ENCODE assay signal across 30 mouse cellular contexts in the genomic region with DNA sequence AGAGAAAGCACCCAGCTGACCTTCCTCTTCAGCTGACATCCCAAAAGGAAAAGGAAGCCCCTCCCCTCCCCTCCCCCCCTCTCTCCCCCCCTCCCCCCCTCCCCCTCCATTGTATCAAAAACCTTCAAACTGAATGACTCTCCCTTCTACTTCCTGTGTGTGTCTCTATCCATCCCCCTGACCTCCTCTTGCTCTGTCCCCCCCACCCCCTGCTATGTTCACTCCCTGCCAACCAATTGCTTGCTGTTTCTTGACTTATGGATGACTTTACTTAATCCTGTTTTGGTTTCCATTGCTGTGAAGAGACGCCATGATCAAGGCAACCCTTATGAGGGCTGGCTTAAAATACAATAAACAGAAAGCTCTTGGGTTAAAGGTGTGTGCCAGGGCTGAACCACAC.
DNase-seq lines count a peak whose midpoint lies in the region; ATAC-seq and TF ChIP-seq lines count a peak whose summit lies in the region.
"Had no signal": no experiment of that assay in that cellular context is flagged by ENCODE, and none has a peak within 500 bp of the region (broad histone marks: within the 10 kb centered on the region; RNA-seq: fewer than 3 reads in every experiment).

No protein-coding gene starts in this region.

- TF ChIP-seq CTCF in lung, adult 2 months (IDR thresholded peaks at IDR 0.05; ENCODE audit: insufficient read depth, low read length), result no peak

- H3K4me3 ChIP-seq in neural tube, embryonic 15.5 days (replicated peaks), result no peak overlapping the region
- H3K4me3 ChIP-seq in embryonic facial prominence, embryonic 10.5 days, result no peak overlapping the region
- H3K4me3 ChIP-seq in limb, embryonic 10.5 days, result no peak overlapping the region
- no peak overlapping the region for H3K4me3 ChIP-seq in lung, adult 2 months (replicated peaks; ENCODE audit: extremely low read depth, low read depth, low read length)
- H3K4me3 ChIP-seq: embryonic facial prominence, embryonic 15.5 days; forebrain, embryonic 12.5 days; forebrain, embryonic 15.5 days; gastrocnemius, adult 2 months; heart, adult 2 months; heart, embryonic 10.5 days; heart, embryonic 13.5 days had no signal

- no peak overlapping the region for H3K27ac ChIP-seq in neural tube, embryonic 15.5 days (replicated peaks)
- H3K27ac ChIP-seq in embryonic facial prominence, embryonic 10.5 days (replicated peaks), result peak overlapping the region; percentile 59
- H3K27ac ChIP-seq in limb, embryonic 10.5 days, result peak overlapping the region; percentile 70
- H3K27ac ChIP-seq: embryonic facial prominence, embryonic 15.5 days; forebrain, embryonic 12.5 days; forebrain, embryonic 15.5 days; gastrocnemius, adult 2 months; heart, adult 2 months; heart, embryonic 10.5 days; heart, embryonic 13.5 days; hindbrain, embryonic 14.5 days; hindbrain, postnatal 0 days had no signal

- H3K36me3 ChIP-seq in neural tube, embryonic 15.5 days, result no peaks in the 10 kb centered on the region
- H3K36me3 ChIP-seq in embryonic facial prominence, embryonic 10.5 days (replicated peaks), result no peaks in the 10 kb centered on the region
- no peaks in the 10 kb centered on the region for H3K36me3 ChIP-seq in limb, embryonic 10.5 days
- H3K36me3 ChIP-seq: embryonic facial prominence, embryonic 15.5 days; forebrain, embryonic 12.5 days; forebrain, embryonic 15.5 days; heart, embryonic 10.5 days; heart, embryonic 13.5 days had no signal

- no peaks in the 10 kb centered on the region for H3K4me1 ChIP-seq in neural tube, embryonic 15.5 days
- H3K4me1 ChIP-seq in embryonic facial prominence, embryonic 10.5 days, result peaks cover 26% of the 10 kb centered on the region
- H3K4me1 ChIP-seq in limb, embryonic 10.5 days, result peaks cover 11% of the 10 kb centered on the region
- H3K4me1 ChIP-seq in lung, adult 2 months (ENCODE audit: control insufficient read depth, insufficient read depth, low read length), result no peaks in the 10 kb centered on the region

- no peak overlapping the region for H3K9ac ChIP-seq in neural tube, embryonic 15.5 days (replicated peaks)
- H3K9ac ChIP-seq: embryonic facial prominence, embryonic 15.5 days; forebrain, embryonic 12.5 days; forebrain, embryonic 15.5 days; heart, embryonic 13.5 days; hindbrain, embryonic 14.5 days had no signal

- H3K9me3 ChIP-seq in neural tube, embryonic 15.5 days (replicated peaks), result no peaks in the 10 kb centered on the region
- peaks cover 7% of the 10 kb centered on the region; the same call in 1 of the 2 replicates for H3K9me3 ChIP-seq in embryonic facial prominence, embryonic 10.5 days
- no peaks in the 10 kb centered on the region for H3K9me3 ChIP-seq in limb, embryonic 10.5 days (replicated peaks)
- H3K9me3 ChIP-seq: embryonic facial prominence, embryonic 15.5 days; forebrain, embryonic 12.5 days; forebrain, embryonic 15.5 days; heart, embryonic 10.5 days had no signal

- no peak overlapping the region for H3K4me2 ChIP-seq in neural tube, embryonic 15.5 days
- H3K4me2 ChIP-seq: embryonic facial prominence, embryonic 15.5 days; forebrain, embryonic 12.5 days; forebrain, embryonic 15.5 days; heart, embryonic 13.5 days; hindbrain, embryonic 14.5 days had no signal

- ATAC-seq in neural tube, embryonic 15.5 days (ENCODE audit: low FRiP score), result no peak
- ATAC-seq: forebrain, embryonic 15.5 days; hindbrain, postnatal 0 days; inflammation-experienced regulatory T-cells, adult 6 months; intestine, embryonic 16.5 days had no signal

- H3K27me3 ChIP-seq in neural tube, embryonic 15.5 days (replicated peaks), result no peaks in the 10 kb centered on the region
- H3K27me3 ChIP-seq in embryonic facial prominence, embryonic 10.5 days (replicated peaks; ENCODE audit: low read depth, poor library complexity, severe bottlenecking), result no peaks in the 10 kb centered on the region
- no peaks in the 10 kb centered on the region for H3K27me3 ChIP-seq in limb, embryonic 10.5 days (ENCODE audit: low read depth, poor library complexity, severe bottlenecking)
- H3K27me3 ChIP-seq: CH12.LX; embryonic facial prominence, embryonic 15.5 days; forebrain, embryonic 12.5 days; forebrain, embryonic 15.5 days; heart, embryonic 13.5 days had no signal

- peak; percentile 22 for DNase-seq in neural tube, embryonic 10.5 days (ENCODE audit: extremely low spot score, low spot score)
- DNase-seq in R1 (ENCODE audit: low read depth, low spot score) (peak; percentile 86), liver (no peak)
- peak; percentile 47 for DNase-seq in embryonic facial prominence, embryonic 10.5 days (ENCODE audit: low spot score)
- no peak for DNase-seq in limb, embryonic 10.5 days (ENCODE audit: low spot score)
- DNase-seq in lung, adult 2 months, result no peak
- no peak for DNase-seq in frontal cortex, postnatal 36 days (ENCODE audit: low spot score in 2 of 2)
- DNase-seq: adrenal gland, postnatal 10 days; adrenal gland, postnatal 36 days; B cell, adult 2 months; cerebellum, adult 11 months; cerebellum, adult 2 months; cerebellum, adult 9-11 months; cerebellum, postnatal 25 days; gastrocnemius, adult 2 months; gastrocnemius, postnatal 25 days; heart, adult 2 months; heart, postnatal 14 days; heart, postnatal 4 days had no signal

- 41% methylated on average over 1 of the region's 1 CpGs for WGBS in neural tube, embryonic 15.5 days
- 27% methylated on average over 1 of the region's 1 CpGs for whole genome bisulfite sequencing in embryonic facial prominence, embryonic 10.5 days
- WGBS in limb, embryonic 10.5 days, result 28% methylated on average over 1 of the region's 1 CpGs
- 49% methylated on average over 1 of the region's 1 CpGs for WGBS in lung, adult 2 months

- no peak for TF ChIP-seq POLR2A in lung, adult 2 months (IDR thresholded peaks at IDR 0.05; ENCODE audit: borderline replicate concordance, extremely low read depth, low read depth, low read length)

Comparison
In these comparisons a context has a peak if more than half of its experiments do, and no peak if none do; other contexts are left out.
1. DNase-seq: peak in neural tube, embryonic 10.5 days (single experiment), R1 (single experiment) and embryonic facial prominence, embryonic 10.5 days (single experiment); none in limb, embryonic 10.5 days (single experiment), lung, adult 2 months (single experiment), liver (single experiment) and frontal cortex, postnatal 36 days (0 of 2).